Mouse (Mus musculus) hindbrain, embryonic 11.5 days (tissue): ENCODE measurements at regions not wholly inside any gene's neighbourhood (a gene's known extent, or its start where the extent isn't known, plus 50 kb on each side); places are given as distances from the start of the nearest gene placed in this dataset.
A peak's percentile ranks its signal among the peaks of the same experiment; 100 is the strongest.

Source experiments
- ATAC-seq: fragments of 200-750 bp; cut with Nextera tagmentation; 2 replicates; pipeline ENCODE4 v1.8.0; 2017; ENCODE audit warnings: mild to moderate bottlenecking, moderate TSS enrichment, moderate library complexity; ENCODE audit not compliant: low FRiP score
- DNase-seq: peaks from one replicate; pipeline ENCODE4 v3.0.0-alpha.2; 2015; ENCODE audit warnings: low spot score
- H3K27ac ChIP-seq: fragments of 300-500 bp; sonication (generic); 2 replicates; pipeline ENCODE4 v1.5.1; 2014; ENCODE audit warnings: mild to moderate bottlenecking, low read depth, low read length
- H3K27me3 ChIP-seq: fragments of 300-500 bp; sonication (generic); 2 replicates; pipeline ENCODE4 v1.6.1; 2014; ENCODE audit warnings: mild to moderate bottlenecking, low read length, moderate library complexity, mixed read lengths; ENCODE audit not compliant: control insufficient read depth, insufficient read depth
- H3K36me3 ChIP-seq: fragments of 300-500 bp; sonication (generic); 2 replicates; pipeline ENCODE4 v1.6.1; 2014; ENCODE audit warnings: mild to moderate bottlenecking, low read length, moderate library complexity, mixed read lengths; ENCODE audit not compliant: control insufficient read depth, insufficient read depth
- H3K4me1 ChIP-seq: fragments of 300-500 bp; sonication (generic); replicated peaks from 2 replicates; pipeline ENCODE4 v1.6.1; 2014; ENCODE audit warnings: low read length, mixed read lengths; ENCODE audit not compliant: control insufficient read depth, insufficient read depth
- H3K4me2 ChIP-seq: fragments of 300-500 bp; sonication (generic); replicated peaks from 2 replicates; pipeline ENCODE4 v1.6.1; 2014; ENCODE audit warnings: mild to moderate bottlenecking, low read depth, low read length
- H3K4me3 ChIP-seq: fragments of 300-500 bp; sonication (generic); 2 replicates; pipeline ENCODE4 v1.5.1; 2014; ENCODE audit warnings: low read depth, low read length
- H3K9ac ChIP-seq: fragments of 300-500 bp; sonication (generic); 2 replicates; pipeline ENCODE4 v1.6.1; 2014; ENCODE audit warnings: low read depth, low read length
- H3K9me3 ChIP-seq: fragments of 300-500 bp; sonication (generic); 2 replicates; pipeline ENCODE4 v1.6.1; 2016; ENCODE audit warnings: low read length; ENCODE audit not compliant: control insufficient read depth
- WGBS: fragments of 180-500 bp; shearing (Covaris S2); extraction: QIAGEN DNeasy Blood & Tissue Kit; methylation state at CpG from one replicate; pipeline ENCODE4 v1.1.7; 2014; 5-methylcytosine and 5-hydroxymethylcytosine counted together

DNA sequence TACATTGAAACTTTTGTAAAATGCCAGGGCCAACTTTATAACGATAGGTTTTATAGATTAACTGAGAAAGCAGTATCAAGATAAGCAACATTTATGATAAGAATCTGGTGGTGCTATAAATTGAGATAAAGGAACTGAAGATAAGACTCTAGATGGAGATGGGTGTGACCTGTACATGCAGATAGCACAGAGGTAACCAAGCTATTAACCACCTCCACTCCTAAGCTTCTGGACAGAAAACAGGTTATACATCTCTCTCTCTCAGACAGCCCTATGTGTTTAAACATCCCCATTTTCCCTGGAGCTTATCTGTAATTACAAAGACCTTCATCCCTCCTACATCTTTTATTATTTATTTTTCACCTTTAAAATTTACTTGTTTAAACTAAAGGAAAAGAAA, 590.5 kb upstream of the Nrg3 start:
- Histone ChIP-seq H3K27me3 (no peaks in the 10 kb centered on the region), H3K4me2 (no peak overlapping the region), H3K9me3 (no peaks in the 10 kb centered on the region), H3K4me1 (no peaks in the 10 kb centered on the region), H3K9ac (no peak overlapping the region), H3K27ac (no peak overlapping the region), H3K4me3 (no peak overlapping the region), H3K36me3 (no peaks in the 10 kb centered on the region)
- WGBS: 97% methylated on average over 1 of the region's 1 CpGs
- DNase-seq (no peak), ATAC-seq (no peak)

DNA sequence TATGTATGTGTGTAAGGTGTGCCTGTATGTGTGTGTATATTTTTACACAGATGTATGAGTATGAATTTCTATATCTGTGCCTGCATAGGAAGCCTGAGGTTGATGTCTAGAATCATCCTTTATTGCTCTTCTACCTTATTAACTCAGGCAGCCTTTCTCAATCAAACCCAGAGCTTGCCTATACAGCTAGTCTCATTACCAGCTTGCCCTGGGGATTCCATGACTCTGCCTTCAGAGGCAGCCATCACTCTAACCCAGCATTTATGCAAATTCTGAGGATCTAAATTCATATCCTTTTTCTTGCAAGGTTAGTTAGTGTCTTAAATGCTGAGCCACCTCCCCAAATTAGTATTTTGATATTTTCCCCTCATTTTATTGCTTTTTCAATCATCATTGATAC, 569.0 kb upstream of the Nrg3 start:
- H3K9me3 ChIP-seq: no peaks in the 10 kb centered on the region
- ATAC-seq (0 out of 2 replicates have a peak, but pooled peaks have one; percentile 40), DNase-seq (no peak)
- no peaks in the 10 kb centered on the region for H3K4me1 ChIP-seq
- no peak overlapping the region for H3K9ac ChIP-seq
- H3K4me3 ChIP-seq: no peak overlapping the region
- H3K27ac ChIP-seq: no peak overlapping the region
- no peaks in the 10 kb centered on the region for H3K27me3 ChIP-seq
- no peaks in the 10 kb centered on the region for H3K36me3 ChIP-seq
- H3K4me2 ChIP-seq: no peak overlapping the region

DNA sequence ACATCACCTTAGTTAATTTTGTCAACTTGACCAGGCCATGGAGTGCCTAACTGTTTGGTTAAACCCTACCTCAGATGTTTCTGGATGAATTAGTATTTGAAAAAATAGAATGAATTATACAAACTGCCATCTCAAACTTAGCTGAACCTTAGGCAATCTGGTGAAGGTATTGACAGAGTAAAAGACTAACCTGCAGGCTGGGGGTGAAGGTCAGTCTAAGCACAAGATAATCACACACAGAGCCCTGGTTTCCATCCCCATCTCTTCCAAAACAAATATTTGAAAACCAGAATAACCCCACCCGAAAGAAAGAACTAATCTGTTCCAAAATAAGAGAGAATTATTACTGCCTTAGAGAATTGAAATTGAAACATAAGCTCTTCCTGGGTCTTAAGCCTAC, 563.3 kb upstream of the Nrg3 start:
- Histone ChIP-seq H3K4me2 (no peak overlapping the region), H3K9ac (no peak overlapping the region), H3K27me3 (no peaks in the 10 kb centered on the region), H3K4me1 (no peaks in the 10 kb centered on the region), H3K27ac (no peak overlapping the region), H3K36me3 (no peaks in the 10 kb centered on the region), H3K9me3 (no peaks in the 10 kb centered on the region), H3K4me3 (no peak overlapping the region)
- ATAC-seq: no peak
- 77% methylated on average over 1 of the region's 1 CpGs for WGBS
- DNase-seq: no peak

DNA sequence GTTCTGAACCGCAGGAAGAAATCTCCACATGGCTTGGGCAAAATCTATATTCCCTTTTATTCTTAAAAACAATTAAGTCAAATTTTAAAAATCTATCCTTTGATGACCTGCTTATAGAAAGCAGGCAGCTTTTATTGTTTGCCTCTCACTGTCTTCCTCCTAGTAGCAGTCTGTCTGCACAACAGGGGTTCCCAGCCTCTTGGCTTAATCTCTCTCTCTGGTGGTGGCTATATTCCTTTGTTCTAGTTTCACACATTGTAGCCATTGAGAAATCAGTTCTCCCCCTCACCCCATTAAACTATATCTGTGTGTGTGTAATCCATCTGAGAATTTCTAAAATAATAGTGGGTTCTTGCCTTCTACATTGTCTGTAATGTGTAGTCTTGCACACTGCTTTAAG, 542.4 kb upstream of the Nrg3 start:
- Histone ChIP-seq H3K27me3 (no peaks in the 10 kb centered on the region), H3K9me3 (no peaks in the 10 kb centered on the region), H3K4me1 (no peaks in the 10 kb centered on the region), H3K4me2 (no peak overlapping the region), H3K27ac (no peak overlapping the region), H3K36me3 (no peaks in the 10 kb centered on the region), H3K4me3 (no peak overlapping the region), H3K9ac (no peak overlapping the region)
- peak; percentile 35; the same call in 1 of the 2 replicates for ATAC-seq
- DNase-seq: no peak
- WGBS: 86% methylated on average over 1 of the region's 1 CpGs

DNA sequence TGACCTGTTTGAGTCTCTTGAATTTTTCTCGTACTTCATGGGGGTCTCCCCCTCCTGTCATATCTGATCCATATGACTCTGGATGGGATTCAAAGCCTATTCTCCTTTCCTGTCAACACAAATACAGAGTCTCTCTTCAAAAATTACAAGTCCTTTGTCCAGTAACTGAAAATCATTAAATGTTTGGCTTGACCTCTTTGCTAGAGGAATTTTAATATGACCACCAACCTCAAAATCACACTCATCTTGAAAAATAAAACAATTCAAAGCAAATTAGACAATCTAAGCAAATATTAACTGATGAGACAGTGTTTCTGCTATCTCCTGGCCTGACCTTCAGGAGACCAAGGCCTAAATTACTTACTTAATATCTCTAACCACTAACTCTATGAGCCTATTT, 541.8 kb upstream of the Nrg3 start:
- Histone ChIP-seq H3K4me1 (no peaks in the 10 kb centered on the region), H3K9ac (no peak overlapping the region), H3K36me3 (no peaks in the 10 kb centered on the region), H3K27me3 (no peaks in the 10 kb centered on the region), H3K4me3 (no peak overlapping the region), H3K4me2 (no peak overlapping the region), H3K9me3 (no peaks in the 10 kb centered on the region), H3K27ac (no peak overlapping the region)
- ATAC-seq: no peak
- no peak for DNase-seq
- WGBS: 76% methylated on average over 1 of the region's 1 CpGs

DNA sequence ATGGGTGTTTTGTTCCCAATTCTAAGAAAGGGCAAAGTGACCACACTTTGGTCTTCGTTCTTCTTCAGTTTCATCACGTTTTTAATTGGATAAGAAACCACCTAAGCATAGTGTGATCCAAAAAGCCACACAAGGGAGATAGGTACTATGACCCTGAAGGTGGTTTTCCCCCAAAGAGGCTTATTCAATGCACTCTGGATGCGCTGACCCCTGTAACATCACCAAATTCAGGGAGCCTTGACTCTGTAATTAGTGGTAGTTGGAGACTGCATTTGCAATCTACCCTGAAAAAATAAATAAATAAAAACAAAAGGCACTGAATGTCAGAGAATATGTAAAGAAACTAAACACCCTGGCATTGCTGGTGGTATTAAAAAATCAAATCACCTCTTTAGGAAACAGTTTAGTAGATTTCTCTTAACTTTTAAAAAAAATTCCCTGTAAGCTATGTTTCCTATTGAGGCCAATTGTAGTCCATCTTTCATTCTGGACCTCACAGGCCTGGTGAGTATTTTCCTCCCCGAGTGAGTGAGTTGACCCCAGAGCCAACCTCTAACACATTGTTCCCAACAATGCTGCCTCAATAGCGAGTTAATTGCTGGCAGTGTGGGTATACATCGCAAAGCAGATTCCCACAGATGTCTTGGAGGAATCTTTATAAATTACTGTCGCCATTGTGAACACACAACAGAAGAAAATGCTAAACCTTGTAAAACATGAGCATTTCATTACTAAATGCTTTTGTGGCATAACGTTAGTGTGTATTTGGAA, 537.1 kb upstream of the Nrg3 start:
- WGBS: 32% methylated on average over 8 of the region's 8 CpGs
- H3K9me3 ChIP-seq: no peaks in the 10 kb centered on the region
- no peaks in the 10 kb centered on the region for H3K36me3 ChIP-seq
- ATAC-seq: peak; percentile 89
- 0 out of 2 replicates have a peak overlapping the region, but pooled peaks have one; percentile 24 for H3K27ac ChIP-seq
- H3K9ac ChIP-seq: no peak overlapping the region
- H3K27me3 ChIP-seq: no peaks in the 10 kb centered on the region
- peak; percentile 35 for DNase-seq
- H3K4me3 ChIP-seq: no peak overlapping the region
- H3K4me1 ChIP-seq: no peaks in the 10 kb centered on the region
- H3K4me2 ChIP-seq: no peak overlapping the region
